Mouse (Mus musculus): ENCODE results near the gene D430019H16Rik. TPM values are rescaled to one million over a fixed set of nuclear protein-coding genes. Genes with fewer than 3 reads are reported as not detected.

The D430019H16Rik gene
- polyA plus RNA-seq, 1 experiment from 2014 or later: 0.26 TPM

DNA sequence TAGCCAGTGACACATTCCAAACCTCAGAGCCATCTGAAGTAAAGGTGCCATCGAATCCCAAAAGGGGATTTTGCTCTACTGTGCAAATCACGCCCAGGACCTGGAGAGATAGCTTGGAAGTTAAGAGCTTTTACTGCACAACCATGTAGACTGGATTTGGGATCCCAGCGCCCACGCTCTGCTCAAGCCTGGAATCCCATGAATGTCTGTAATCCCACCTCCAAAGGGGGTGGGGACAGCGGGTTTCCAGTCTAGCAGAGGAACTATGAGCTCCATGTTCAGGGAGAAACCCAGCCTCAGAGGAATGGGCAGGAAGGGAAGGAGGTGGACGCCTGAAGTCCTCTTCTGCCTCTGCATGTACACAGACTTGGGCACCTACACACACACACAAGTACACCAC, 13.7 kb upstream of the D430019H16Rik start:
- no peaks in the 10 kb centered on the region for H3K4me1 ChIP-seq (ENCODE audit: control insufficient read depth, insufficient read depth, low read length)
- H3K36me3 ChIP-seq (ENCODE audit: control insufficient read depth, insufficient read depth): no peaks in the 10 kb centered on the region
- no peak overlapping the region for H3K4me3 ChIP-seq (ENCODE audit: low read length)
- 0 out of 2 replicates have a peak, but pooled peaks cover 3% of the 10 kb centered on the region for H3K9me3 ChIP-seq (replicated peaks; ENCODE audit: control insufficient read depth, low read length)
- H3K27ac ChIP-seq (ENCODE audit: low read length): no peak overlapping the region
- no peaks in the 10 kb centered on the region for H3K27me3 ChIP-seq (ENCODE audit: control insufficient read depth, insufficient read depth, low read length)
- H3K9ac ChIP-seq (ENCODE audit: low read length): no peak overlapping the region
- no peak overlapping the region for H3K4me2 ChIP-seq (ENCODE audit: low read depth, low read length)
- ATAC-seq (replicated peaks; ENCODE audit: extremely low read depth, insufficient read depth, low FRiP score): no peak
- WGBS: 66% methylated on average over 6 of the region's 6 CpGs

DNA sequence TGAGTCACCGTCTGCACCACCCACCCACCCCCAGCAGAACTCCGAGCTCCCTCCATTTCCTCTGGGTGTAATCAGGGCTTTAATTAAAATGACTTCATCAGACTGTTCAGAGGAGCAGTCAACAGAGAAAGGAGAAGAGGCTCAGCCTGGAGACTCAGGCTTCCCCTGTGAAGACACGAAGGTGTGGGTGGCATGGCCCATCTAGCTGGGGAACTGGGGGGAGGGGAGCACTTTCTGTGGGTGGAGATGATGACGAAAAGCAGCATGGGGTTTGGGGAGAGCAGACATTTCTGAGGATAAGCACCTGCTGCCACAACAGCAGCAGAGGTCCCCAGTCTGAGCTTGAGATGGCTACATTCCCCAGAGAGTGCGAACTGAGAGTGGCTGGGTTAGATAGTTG, 10.1 kb upstream of the D430019H16Rik start:
- WGBS: 47% methylated on average over 5 of the region's 5 CpGs
- Histone ChIP-seq H3K4me3 (ENCODE audit: low read length) (no peak overlapping the region), H3K27ac (ENCODE audit: low read length) (no peak overlapping the region), H3K4me2 (ENCODE audit: low read depth, low read length) (no peak overlapping the region), H3K9me3 (replicated peaks; ENCODE audit: control insufficient read depth, low read length) (0 out of 2 replicates have a peak, but pooled peaks cover 5% of the 10 kb centered on the region), H3K9ac (ENCODE audit: low read length) (no peak overlapping the region), H3K4me1 (ENCODE audit: control insufficient read depth, insufficient read depth, low read length) (no peaks in the 10 kb centered on the region), H3K36me3 (ENCODE audit: control insufficient read depth, insufficient read depth) (no peaks in the 10 kb centered on the region), H3K27me3 (ENCODE audit: control insufficient read depth, insufficient read depth, low read length) (no peaks in the 10 kb centered on the region; the same call in 1 of the 2 replicates)
- no peak for ATAC-seq (replicated peaks; ENCODE audit: extremely low read depth, insufficient read depth, low FRiP score)

DNA sequence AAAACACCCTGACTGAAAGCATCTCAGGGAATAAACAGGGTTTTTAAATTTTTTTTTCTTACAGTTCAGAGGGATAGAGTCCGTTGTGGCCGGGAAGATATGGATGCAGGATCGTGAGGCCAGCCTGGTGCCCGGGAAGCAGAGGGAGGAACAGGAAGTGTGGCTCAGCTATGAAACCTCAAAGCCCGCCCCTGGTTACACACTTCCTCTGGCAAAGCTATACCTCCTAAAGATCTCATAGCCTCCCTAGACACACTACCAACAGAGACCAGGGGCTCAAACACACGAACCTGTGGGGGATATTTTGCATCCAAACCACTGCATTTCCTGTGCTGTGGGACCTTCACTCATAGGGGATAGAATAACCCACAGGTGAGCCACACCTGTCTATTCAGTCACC, 7.9 kb upstream of the D430019H16Rik start:
- no peak overlapping the region for H3K9ac ChIP-seq (ENCODE audit: low read length)
- no peak overlapping the region for H3K27ac ChIP-seq (ENCODE audit: low read length)
- ATAC-seq (replicated peaks; ENCODE audit: extremely low read depth, insufficient read depth, low FRiP score): no peak
- 57% methylated on average over 6 of the region's 6 CpGs for WGBS
- no peaks in the 10 kb centered on the region for H3K36me3 ChIP-seq (ENCODE audit: control insufficient read depth, insufficient read depth)
- no peaks in the 10 kb centered on the region for H3K4me1 ChIP-seq (ENCODE audit: control insufficient read depth, insufficient read depth, low read length)
- 0 out of 2 replicates have a peak, but pooled peaks cover 2% of the 10 kb centered on the region for H3K9me3 ChIP-seq (replicated peaks; ENCODE audit: control insufficient read depth, low read length)
- no peak overlapping the region for H3K4me3 ChIP-seq (ENCODE audit: low read length)
- no peaks in the 10 kb centered on the region; the same call in 1 of the 2 replicates for H3K27me3 ChIP-seq (ENCODE audit: control insufficient read depth, insufficient read depth, low read length)
- no peak overlapping the region for H3K4me2 ChIP-seq (ENCODE audit: low read depth, low read length)

DNA sequence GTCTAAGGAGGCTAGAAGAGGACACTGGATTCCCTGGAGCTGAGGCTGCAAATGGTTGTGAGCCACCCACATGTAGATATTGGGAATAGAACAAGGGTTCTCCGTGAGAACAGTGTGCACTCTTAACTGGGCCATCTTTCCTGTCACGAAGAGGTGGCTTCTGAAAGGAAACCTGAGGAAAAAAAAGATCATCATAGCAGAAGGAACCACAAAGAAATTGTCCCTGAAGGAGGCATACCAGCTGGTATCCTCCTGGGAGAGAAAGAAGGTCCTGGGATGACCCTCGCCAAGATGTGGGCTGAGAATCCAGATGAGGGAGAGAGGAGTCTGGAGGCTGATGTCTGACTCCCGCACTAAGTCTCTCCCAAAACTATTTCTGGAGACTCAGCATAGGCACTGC, 4.4 kb upstream of the D430019H16Rik start:
- H3K36me3 ChIP-seq (ENCODE audit: control insufficient read depth, insufficient read depth): no peaks in the 10 kb centered on the region
- ATAC-seq (replicated peaks; ENCODE audit: extremely low read depth, insufficient read depth, low FRiP score): no peak
- no peak overlapping the region for H3K4me2 ChIP-seq (ENCODE audit: low read depth, low read length)
- no peak overlapping the region for H3K9ac ChIP-seq (ENCODE audit: low read length)
- H3K27me3 ChIP-seq (ENCODE audit: control insufficient read depth, insufficient read depth, low read length): no peaks in the 10 kb centered on the region; the same call in 1 of the 2 replicates
- peaks cover 7% of the 10 kb centered on the region for H3K4me1 ChIP-seq (ENCODE audit: control insufficient read depth, insufficient read depth, low read length)
- 0 out of 2 replicates have a peak, but pooled peaks cover 2% of the 10 kb centered on the region for H3K9me3 ChIP-seq (replicated peaks; ENCODE audit: control insufficient read depth, low read length)
- no peak overlapping the region for H3K27ac ChIP-seq (ENCODE audit: low read length)
- H3K4me3 ChIP-seq (ENCODE audit: low read length): no peak overlapping the region
- WGBS: 66% methylated on average over 4 of the region's 4 CpGs

DNA sequence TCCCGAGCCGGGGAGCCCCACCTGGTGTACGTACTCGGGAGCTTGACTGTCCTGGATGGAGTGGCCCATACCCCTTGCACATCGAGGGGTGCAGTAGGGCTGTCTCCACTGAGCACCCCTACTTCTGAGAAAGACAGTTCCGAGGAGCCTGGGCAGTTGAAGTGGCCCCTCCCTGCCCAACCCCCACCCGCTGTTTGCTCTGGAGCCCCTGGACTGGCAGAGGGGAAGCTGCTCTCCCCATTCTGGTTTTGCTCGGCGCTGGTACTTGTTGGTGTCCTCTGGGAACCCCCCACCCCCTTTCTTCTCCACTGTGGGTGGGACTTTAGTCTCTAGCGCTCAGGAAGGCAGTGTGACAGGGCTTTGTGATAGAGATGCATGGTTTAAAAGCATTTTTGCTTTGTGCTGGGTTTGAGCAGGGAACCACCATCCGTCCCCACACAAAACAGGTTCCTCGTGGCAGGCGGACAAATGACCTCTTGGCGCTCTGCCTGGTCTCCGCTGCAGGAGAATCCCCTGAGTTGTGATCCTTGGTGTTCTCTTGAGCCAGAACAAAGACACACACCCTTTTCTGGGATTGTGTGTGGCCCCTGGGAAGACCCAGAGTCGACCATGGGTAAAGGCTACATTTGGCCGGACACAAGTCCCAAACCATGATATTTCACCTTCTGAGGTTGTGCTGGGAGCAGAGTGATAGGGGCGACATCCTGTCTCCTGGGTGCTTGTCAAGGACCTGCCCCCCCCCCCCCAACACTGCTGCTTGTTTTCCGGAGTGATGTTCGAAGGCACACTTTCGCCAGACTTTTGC, 804 bp downstream of the D430019H16Rik start:
- no peak overlapping the region for H3K27ac ChIP-seq (ENCODE audit: low read length)
- no peak for ATAC-seq (replicated peaks; ENCODE audit: extremely low read depth, insufficient read depth, low FRiP score)

DNA sequence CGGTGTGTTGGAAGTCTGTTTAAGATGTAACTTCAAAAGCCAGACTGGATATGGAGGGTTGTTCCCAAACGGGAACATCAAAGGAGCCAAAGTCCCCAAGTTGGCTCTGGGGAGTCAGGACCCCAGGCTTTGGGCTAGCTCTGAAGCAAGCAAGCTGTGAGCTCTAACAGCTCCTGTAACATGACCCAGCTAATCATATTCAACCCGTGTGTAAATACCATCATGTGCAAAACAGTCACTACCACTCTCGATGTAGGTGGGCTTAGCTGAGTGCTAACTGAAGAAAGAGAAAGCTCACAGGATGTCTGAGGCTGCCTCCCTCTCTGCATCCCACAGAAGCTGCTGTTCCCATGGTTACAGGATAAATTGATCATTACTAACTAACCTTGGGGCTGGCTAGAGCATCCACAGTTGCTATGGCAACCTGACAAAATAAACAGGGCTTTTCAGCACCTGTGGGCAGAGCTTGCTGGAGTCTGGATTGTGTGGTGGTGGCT, 1.5 kb downstream of the D430019H16Rik start:
- Histone ChIP-seq H3K9me3 (replicated peaks; ENCODE audit: control insufficient read depth, low read length) (no peaks in the 10 kb centered on the region), H3K4me3 (ENCODE audit: low read length) (no peak overlapping the region), H3K27me3 (ENCODE audit: control insufficient read depth, insufficient read depth, low read length) (no peaks in the 10 kb centered on the region), H3K27ac (ENCODE audit: low read length) (no peak overlapping the region), H3K9ac (ENCODE audit: low read length) (no peak overlapping the region), H3K4me1 (ENCODE audit: control insufficient read depth, insufficient read depth, low read length) (peaks cover 8% of the 10 kb centered on the region), H3K36me3 (ENCODE audit: control insufficient read depth, insufficient read depth) (no peaks in the 10 kb centered on the region), H3K4me2 (ENCODE audit: low read depth, low read length) (no peak overlapping the region; the same call in 1 of the 2 replicates)
- WGBS: 8% methylated on average over 4 of the region's 4 CpGs
- no peak for ATAC-seq (replicated peaks; ENCODE audit: extremely low read depth, insufficient read depth, low FRiP score)

More for the DNA sequence above, 804 bp downstream of the D430019H16Rik start:
- H3K9me3 ChIP-seq (replicated peaks; ENCODE audit: control insufficient read depth, low read length): no peaks in the 10 kb centered on the region
- H3K4me2 ChIP-seq (ENCODE audit: low read depth, low read length): peak overlapping the region; percentile 90
- H3K4me1 ChIP-seq (ENCODE audit: control insufficient read depth, insufficient read depth, low read length): peaks cover 8% of the 10 kb centered on the region
- H3K9ac ChIP-seq (ENCODE audit: low read length): peak overlapping the region; percentile 70
- 6% methylated on average over 21 of the region's 21 CpGs for WGBS
- no peaks in the 10 kb centered on the region for H3K27me3 ChIP-seq (ENCODE audit: control insufficient read depth, insufficient read depth, low read length)
- no peaks in the 10 kb centered on the region for H3K36me3 ChIP-seq (ENCODE audit: control insufficient read depth, insufficient read depth)
- peak overlapping the region; percentile 62 for H3K4me3 ChIP-seq (ENCODE audit: low read length)

DNA sequence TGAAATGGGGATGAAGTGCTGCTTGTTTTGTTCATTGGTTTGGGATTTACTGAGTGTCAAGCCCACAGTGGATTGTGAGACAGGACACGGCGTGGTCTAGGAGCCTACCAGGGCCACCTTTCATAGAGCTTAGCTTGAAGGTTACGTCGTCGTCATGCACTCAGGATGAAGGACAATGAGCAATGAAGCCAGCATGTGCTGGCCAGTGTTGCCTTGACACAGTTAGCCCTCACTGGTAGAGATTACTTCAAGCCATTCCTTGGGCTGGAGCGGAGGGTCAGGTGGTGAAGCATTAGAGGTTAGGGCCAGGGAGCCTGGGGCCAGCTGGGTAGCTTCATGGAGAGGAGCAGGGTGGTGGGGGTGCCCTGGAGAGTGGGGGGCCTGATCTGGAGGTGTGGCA, 5.1 kb downstream of the D430019H16Rik start:
- Histone ChIP-seq H3K9me3 (replicated peaks; ENCODE audit: control insufficient read depth, low read length) (no peaks in the 10 kb centered on the region), H3K4me2 (ENCODE audit: low read depth, low read length) (no peak overlapping the region), H3K27ac (ENCODE audit: low read length) (no peak overlapping the region), H3K4me1 (ENCODE audit: control insufficient read depth, insufficient read depth, low read length) (peaks cover 5% of the 10 kb centered on the region), H3K9ac (ENCODE audit: low read length) (no peak overlapping the region), H3K36me3 (ENCODE audit: control insufficient read depth, insufficient read depth) (no peaks in the 10 kb centered on the region), H3K27me3 (ENCODE audit: control insufficient read depth, insufficient read depth, low read length) (no peaks in the 10 kb centered on the region), H3K4me3 (ENCODE audit: low read length) (no peak overlapping the region)
- ATAC-seq (replicated peaks; ENCODE audit: extremely low read depth, insufficient read depth, low FRiP score): no peak
- WGBS: 90% methylated on average over 6 of the region's 6 CpGs

DNA sequence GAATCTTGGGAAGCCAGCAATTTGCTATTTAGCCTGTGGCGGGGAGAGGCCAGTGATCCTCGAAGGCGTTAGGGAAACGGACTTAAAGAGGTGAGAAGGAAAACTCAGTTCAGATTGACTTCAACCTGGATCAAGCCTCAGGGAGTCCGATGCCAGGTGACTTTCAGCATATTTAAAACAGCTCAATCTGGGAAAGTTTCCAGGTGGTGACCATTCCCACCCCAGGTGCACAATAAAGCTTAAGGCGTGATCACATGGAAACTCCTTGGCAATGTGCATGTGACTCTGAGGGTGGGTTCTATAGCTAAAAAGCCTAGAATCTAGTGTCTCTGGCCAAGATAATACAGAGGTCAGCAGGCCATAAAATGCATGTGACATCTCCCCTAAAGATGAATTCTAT, 7.4 kb downstream of the D430019H16Rik start:
- no peaks in the 10 kb centered on the region for H3K27me3 ChIP-seq (ENCODE audit: control insufficient read depth, insufficient read depth, low read length)
- ATAC-seq (replicated peaks; ENCODE audit: extremely low read depth, insufficient read depth, low FRiP score): no peak
- H3K9ac ChIP-seq (ENCODE audit: low read length): no peak overlapping the region
- H3K27ac ChIP-seq (ENCODE audit: low read length): no peak overlapping the region
- H3K4me1 ChIP-seq (ENCODE audit: control insufficient read depth, insufficient read depth, low read length): no peaks in the 10 kb centered on the region
- H3K9me3 ChIP-seq (replicated peaks; ENCODE audit: control insufficient read depth, low read length): no peaks in the 10 kb centered on the region
- no peaks in the 10 kb centered on the region for H3K36me3 ChIP-seq (ENCODE audit: control insufficient read depth, insufficient read depth)
- WGBS: 70% methylated on average over 6 of the region's 6 CpGs
- no peak overlapping the region for H3K4me2 ChIP-seq (ENCODE audit: low read depth, low read length)
- no peak overlapping the region for H3K4me3 ChIP-seq (ENCODE audit: low read length)

DNA sequence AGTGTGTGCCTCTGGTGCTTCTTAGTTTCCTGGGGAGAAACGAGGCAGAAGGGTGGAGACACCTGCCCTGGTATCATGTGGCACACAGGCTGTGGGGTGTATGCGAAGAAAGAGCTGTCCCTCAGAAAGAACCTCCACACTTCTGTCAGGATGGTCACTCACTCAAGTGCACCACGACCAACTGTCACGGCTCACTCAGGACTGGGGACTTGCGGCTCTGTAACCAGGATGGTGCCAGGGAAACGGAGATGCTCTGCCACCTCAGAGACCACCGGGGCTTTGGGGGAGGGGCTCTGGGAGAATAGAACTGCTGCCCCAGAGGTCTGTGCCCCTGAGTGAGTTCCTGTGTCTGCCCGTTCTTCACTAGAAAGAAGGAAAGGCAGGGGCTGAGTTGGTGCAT, 15.4 kb downstream of the D430019H16Rik start:
- H3K36me3 ChIP-seq (ENCODE audit: control insufficient read depth, insufficient read depth): no peaks in the 10 kb centered on the region
- H3K9ac ChIP-seq (ENCODE audit: low read length): no peak overlapping the region
- H3K4me3 ChIP-seq (ENCODE audit: low read length): no peak overlapping the region
- H3K27ac ChIP-seq (ENCODE audit: low read length): no peak overlapping the region
- H3K4me1 ChIP-seq (ENCODE audit: control insufficient read depth, insufficient read depth, low read length): no peaks in the 10 kb centered on the region
- 75% methylated on average over 8 of the region's 8 CpGs for WGBS
- H3K27me3 ChIP-seq (ENCODE audit: control insufficient read depth, insufficient read depth, low read length): no peaks in the 10 kb centered on the region
- no peak overlapping the region for H3K4me2 ChIP-seq (ENCODE audit: low read depth, low read length)
- ATAC-seq (replicated peaks; ENCODE audit: extremely low read depth, insufficient read depth, low FRiP score): no peak
- H3K9me3 ChIP-seq (replicated peaks; ENCODE audit: control insufficient read depth, low read length): no peaks in the 10 kb centered on the region
